Mouse (Mus musculus) layer of hippocampus, adult 9-11 months (tissue): ENCODE data around the gene Krt90.
A peak's percentile ranks its signal among the peaks of the same experiment; 100 is the strongest.
"Not testable (repeated sequence)": the region's sequence is repeated elsewhere in the genome, so short reads cannot be mapped to it uniquely, and the experiment has no call there.

Experiments
- DNase-seq: peaks from one replicate; pipeline ENCODE4 v3.0.0; 2022

Krt90 gene

DNA sequence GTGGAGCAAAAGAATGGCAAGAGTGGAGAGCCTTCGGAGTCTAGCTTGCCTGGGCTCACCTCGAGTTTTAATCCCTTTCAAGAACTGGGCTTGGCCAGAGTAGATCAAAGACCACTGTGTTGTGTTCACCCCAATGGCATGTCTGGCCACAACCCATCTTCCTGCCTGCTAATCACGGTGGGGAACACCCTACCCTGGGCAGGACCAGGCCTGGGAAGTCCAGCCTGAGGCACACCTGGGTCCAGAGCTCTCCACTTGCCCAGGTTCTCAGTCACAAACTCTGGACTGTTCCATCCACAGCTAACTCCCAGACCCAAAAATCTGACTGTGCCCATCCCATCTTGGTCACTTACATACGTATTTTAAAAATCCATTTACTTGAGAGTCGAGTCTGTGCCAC, at the start of gene Krt90:
Krt90 (minus strand) TSS at position 101 of the 400 bp plus-strand sequence.
- no peak for DNase-seq

DNA sequence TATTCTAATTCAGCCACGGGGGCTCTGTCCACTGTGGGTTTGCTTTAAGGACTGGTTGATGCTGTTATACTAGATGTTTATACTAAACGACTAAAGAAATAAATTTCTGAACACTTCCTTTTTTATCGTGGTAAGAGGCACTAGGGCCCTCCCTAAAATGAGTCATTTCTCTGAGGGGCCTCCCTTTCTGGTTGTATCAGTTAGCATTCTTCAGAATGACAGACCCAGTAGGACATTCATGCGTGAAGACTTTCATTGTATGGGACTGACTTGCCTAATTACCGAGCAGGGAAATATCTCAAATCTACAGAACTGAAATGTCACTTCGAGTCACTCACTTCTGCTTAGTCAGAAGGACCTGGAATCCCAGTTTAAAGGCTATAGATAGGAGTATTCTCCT, 36.4 kb upstream of the Krt90 start:
- DNase-seq, result no peak

- no peak for DNase-seq
Measured at GRCm38 (mm10) chr15:101588216-101588615, 25.5 kb upstream of the Krt90 start.

DNA sequence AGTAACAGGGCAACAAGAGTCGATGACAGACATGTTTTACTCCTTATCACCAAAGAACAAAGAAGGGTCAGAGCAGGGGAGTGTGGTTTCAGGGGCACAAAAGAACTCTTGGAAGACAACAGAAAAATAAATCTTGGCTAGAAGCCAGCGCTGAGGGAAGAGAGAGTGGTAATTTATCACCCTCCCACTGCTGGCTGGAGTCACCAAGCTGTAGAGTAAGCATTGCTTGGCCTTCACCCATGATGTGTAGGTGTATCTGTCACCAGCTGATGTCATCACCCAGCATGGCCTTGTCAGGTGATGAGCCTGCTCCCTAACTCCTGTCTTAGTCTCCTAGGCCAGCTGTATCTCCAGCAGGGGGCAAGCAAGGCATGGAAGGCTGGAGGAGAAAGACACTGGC, 21.7 kb upstream of the Krt90 start:
- peak; percentile 22 for DNase-seq

- DNase-seq, result peak; percentile 30
Measured at GRCm38 (mm10) chr15:101583211-101583965, 20.6 kb upstream of the Krt90 start.

DNA sequence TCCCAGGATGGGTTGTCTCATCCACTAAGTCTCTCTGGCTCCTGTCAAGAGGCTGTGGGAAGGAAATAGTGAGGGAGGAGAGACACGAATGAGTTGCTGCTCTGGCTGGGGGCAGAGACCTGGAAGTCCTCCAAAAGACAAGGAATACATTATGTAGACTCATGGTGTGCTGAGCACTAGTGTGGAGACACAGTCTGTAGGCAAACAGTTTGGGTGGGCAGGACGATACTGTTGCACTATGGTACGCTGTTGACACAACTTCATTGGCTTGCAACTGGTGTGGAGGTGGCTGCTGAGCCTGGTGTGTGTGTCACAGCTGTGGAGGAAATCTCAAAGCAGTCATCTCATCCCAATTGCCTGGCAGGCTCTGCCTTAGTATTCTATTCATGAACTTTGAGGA, 19.0 kb upstream of the Krt90 start:
- DNase-seq, result no peak

GRCm38 (mm10) chr15:101575506-101575905, 12.8 kb upstream of the Krt90 start:
- DNase-seq, result no peak

DNA sequence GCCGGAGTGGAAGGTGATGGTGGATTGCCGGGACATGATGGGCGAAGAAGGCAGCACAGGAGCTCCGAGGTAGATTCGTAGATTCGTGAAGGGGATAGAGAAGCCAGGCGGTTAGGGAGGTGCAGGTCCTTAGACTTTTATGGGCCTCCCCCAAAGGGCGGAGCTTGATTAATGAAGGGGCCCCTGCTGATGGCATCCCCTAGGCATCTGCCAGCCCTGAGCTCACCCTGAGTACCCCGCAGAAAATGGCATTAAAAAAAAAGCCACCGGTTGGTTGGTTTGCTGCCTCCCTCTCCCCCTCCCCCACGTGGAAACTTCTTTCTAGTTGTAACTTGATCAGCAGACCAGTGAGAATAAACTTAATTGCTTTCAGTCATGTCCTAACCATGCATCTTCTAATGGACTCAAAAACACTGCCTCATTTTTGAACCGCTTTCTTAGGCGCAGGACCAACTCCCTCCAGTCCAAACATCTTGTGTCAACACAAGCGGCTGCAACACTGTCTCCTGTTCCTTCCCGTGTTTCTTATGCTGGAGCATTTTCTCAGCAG, 11.1 kb upstream of the Krt90 start, which contains the start of gene Krt75:
Krt75 (minus strand) TSS at position 109 of the 550 bp plus-strand sequence.
- DNase-seq, result no peak

- DNase-seq, result no peak
Measured at GRCm38 (mm10) chr15:101567780-101568179, 5.0 kb upstream of the Krt90 start.

DNA sequence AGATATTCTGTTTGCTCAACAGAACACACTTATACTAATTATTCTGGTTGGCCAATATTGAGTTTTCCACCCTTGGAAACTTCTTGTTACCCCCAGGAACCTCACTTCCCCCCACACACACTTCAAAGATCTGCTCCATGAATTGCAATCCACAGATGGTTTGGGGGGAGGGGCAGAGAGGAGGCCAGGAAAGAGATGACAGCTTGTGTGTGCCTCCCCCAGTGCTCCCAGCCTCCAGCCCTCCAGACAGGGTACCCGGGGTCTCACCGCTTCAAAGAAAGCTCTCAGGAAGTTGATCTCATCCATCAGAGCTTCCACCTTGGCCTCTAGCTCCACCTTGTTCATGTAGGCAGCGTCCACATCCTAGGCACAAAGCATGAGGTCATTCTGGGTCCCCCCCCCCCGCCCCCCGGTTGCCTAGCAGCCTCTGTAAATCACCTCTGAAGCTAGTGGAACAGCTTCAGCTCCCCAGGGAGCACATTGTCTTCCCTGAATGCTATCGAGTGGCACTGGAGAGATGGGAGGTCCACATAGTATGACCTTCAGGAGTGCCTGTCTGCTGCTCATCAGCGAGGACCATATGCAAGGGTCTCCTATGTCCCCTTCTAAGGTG, 4.6 kb downstream of the Krt90 start:
- DNase-seq, result no peak

DNA sequence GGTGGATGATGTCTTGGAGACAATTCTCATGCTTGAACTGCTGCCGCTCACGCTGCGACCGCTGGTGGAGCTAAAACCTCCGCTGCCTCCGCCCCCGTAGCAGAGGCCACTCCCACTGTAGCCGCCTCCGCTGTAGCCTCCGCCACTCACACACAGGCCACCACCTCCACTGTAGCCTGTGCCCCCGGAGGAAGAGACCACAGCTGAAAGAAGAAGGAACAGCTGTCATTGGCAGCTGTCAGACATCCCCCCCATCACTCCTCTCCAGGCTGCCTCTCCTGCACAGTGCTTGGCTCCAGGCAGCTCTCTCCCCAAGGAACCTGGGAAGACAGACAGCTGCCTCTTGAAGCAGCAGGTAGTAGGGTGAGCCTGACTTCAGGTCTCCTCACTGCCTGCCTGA, 9.6 kb downstream of the Krt90 start:
- peak; percentile 23 for DNase-seq

- peak; percentile 20 for DNase-seq
Measured at GRCm38 (mm10) chr15:101552188-101552587, 10.6 kb downstream of the Krt90 start.

DNA sequence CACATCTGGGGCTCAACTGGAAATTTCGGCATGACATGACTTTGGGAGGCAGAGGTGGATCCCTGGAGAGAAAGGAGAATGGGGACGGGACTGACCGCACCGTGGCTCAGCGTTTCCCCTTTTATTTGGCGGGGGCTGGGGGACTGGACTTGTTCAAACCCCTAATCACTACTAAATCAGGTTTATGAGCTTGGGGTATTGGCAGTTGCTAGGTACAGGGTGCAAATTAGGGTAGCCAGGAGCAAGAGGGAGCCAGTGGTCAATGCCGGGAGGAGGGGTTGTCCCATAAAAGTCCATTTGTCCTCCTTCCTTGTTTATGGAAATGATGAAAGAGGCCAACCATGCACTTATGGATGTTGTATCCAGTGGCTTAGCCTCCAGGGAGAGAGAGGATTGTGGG, 12.2 kb downstream of the Krt90 start, which contains the start of gene Krt82:
Krt82 (minus strand) TSS at position 101 of the 400 bp plus-strand sequence.
- no peak for DNase-seq

DNA sequence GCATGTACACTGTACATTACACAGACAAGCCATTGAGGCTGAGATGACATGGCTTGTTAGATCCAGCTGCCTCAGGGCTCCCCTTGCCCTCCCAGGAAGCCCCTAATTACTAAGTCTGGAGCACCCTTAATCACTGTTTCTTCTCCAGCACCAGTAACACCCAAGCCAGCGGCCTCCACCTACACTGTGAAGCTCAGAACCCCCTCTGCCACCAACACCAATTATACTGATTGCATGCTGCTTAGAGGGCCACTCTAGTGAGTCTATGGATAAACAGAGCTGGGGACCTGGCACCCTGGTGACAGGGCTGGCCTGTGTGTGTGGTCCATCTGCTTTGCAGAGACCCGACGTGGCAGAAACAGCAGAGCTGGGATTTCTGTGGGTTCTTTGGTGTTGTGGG, 18.3 kb downstream of the Krt90 start:
- DNase-seq, result no peak

- DNase-seq, result no peak
Measured at GRCm38 (mm10) chr15:101542543-101542942, 20.2 kb downstream of the Krt90 start.

GRCm38 (mm10) chr15:101538580-101538900, 24.2 kb downstream of the Krt90 start:
- DNase-seq, result no peak

GRCm38 (mm10) chr15:101537864-101538579, 24.7 kb downstream of the Krt90 start:
- DNase-seq, result no peak

DNA sequence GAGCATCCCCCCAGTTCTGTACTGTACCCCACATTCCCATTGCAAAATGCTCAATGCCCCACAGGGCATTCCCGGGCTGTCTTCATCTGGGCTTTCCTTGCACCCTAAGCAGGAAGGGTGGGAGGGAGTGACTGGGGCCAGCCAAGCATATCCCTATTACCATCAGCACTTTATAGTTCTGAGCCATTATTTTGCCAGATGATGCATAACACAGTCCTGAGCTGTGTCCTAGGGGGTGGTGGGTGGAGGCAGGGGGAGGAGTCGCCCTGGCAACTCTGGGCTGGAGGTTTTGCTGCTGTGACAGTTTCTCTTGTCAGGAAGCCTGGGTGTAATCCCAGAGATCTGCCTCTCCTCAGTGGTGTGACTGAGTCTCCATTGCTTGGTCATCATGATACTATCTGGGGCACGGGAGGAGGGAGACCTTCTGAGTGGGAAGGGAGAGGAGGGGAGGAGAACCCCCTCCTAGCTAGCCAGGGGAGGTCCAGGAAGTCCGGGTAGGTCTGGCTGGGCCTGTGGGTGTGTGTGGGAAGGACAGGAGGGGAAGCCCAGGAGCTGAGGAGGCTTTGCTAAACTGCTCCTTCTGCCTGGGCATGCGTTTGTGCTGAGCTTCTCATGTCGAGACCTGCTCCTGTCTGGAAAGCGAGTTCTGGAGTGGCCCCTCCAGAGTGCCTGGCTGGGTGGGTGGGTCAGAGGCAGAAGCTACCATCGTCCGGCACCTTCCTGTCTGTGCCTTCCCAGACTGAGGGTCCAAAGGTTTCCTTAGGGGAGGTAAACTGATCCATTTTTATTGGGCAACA, 26.5 kb downstream of the Krt90 start:
- no peak for DNase-seq

DNA sequence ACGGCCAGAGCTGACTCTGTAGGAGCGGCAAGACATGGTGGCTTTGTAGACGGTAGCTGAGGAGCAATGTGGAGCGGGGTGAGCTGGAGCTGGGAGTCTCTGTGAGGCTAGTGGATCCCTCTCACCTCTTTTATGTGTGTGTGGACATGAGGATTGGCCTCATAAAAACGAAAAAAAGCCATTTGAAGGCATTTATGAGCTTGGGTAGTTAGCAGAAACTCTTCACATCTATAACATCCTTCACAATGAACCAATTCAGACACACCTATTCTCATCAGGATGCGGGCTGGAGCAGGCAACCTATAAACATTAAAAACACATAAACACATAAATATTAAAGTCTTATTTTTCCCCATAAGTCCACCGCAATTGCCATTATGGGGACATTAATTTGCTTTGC, 30.0 kb downstream of the Krt90 start, which contains the start of gene Krt84:
Krt84 (minus strand) TSS at position 101 of the 400 bp plus-strand sequence.
- DNase-seq, result no peak

DNA sequence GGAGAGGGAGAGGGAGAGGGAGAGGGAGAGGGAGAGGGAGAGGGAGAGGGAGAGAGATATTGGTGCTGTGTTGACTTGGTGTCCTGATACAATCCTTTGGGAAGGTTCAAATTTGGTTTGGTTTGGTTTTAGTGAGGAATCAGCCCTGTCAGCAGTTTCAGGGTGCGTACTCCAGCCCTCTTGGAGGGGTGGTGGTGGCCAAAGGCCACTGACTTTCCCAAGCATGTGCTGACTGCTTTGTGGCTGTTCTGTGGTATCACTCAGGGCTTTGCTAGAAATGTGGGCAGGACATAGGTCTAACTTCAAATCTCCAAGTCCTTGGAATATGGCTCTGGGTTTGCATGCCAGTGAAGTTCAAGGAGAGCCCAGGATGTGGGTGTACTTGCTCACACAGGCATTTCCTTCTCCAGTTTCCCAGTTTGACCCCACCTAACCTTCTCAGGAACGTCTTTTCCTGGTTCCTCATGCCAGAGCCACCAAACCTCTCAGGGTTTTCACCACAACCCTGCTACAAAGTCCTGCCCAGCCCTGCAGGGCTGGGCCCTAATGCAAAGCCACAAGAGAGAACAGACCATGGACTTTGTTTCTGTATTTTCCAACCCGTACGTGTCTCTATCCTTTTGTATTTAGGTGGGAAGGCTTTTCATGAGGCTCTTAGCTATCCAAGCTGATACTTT, 40.1 kb downstream of the Krt90 start:
- no peak for DNase-seq

- peak; percentile 58 for DNase-seq
Measured at GRCm38 (mm10) chr15:101519792-101520191, 43.0 kb downstream of the Krt90 start.

DNA sequence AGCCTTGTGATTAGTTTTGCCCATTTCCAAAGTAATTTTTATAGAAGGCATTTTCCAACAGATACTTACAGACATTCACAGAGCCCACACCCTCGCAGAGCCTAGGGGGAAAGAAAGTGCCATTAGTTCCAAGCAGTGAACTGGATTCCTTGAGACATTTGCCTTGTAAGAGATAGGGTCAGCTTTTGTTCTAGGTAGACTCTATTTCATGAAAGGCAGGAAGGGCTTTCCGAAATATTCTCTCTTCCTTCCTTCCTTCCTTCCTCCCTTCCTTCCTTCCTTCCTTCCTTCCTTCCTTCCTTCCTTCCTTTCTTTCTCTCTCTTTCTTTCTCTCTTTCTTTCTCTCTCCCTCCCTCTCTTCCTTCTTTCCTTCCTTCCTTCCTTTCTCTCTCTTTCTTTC, 45.6 kb downstream of the Krt90 start, which contains the start of gene Gm49425:
Gm49425 (minus strand) TSS at position 101 of the 400 bp plus-strand sequence.
- not testable (repeated sequence) for DNase-seq
